Mouse (Mus musculus): ENCODE measurements around the gene Cenpp. TPM values are rescaled to one million over a fixed set of nuclear protein-coding genes. Genes with fewer than 3 reads are reported as not detected.

Gene Cenpp
- 3.8 and 3.9 TPM in 2 replicates for polyA plus RNA-seq (2015; fragmentation: Nextera tagmentation; extraction: Ambion mirVana)

DNA sequence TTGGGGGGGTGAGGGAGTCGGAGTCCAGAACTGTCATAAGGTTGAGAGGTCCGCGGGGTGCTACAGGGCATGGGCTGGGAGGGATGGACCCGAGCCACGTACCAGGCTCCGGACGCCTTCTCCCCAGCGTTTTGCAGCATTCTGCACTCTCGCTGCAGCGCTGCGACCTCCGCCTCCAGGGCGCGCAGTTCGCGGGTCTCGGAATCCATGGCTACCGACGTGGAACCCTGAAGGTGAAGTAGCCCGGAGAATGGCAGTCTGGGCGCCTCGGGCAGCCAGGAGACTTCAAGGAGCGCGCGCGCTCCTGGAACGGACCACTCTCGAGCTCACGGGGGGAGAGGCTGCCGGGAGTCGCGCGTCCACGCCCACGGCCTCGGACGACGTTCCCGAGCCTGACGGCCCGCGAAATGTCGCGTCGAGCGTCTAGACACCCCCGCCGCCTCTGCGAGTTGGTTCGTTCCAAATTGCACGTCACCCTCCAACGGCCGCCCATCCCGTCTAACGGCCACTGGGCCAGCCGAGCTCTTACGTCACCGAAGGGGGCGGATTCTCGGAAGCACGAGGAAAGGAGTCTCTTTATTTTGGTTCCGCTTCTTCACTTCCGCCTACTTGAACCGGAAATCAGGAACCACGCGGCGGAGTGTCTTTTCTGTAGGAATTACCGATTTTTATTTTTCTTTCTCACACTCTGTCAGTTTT is at the start of gene Cenpp, which contains the start of gene Nol8:
Gene Cenpp, minus strand, starts transcription at position 305 of the 699 bp plus-strand sequence.
Gene Nol8, plus strand, starts transcription at position 598 of the 699 bp plus-strand sequence.
- 2% methylated on average over 68 of the region's 68 CpGs for WGBS
- Histone ChIP-seq H3K4me1 (ENCODE audit: insufficient read depth, low read depth, low read length) (no peaks in the 10 kb centered on the region; the same call in 1 of the 2 replicates), H3K4me2 (replicated peaks; ENCODE audit: low read depth, low read length) (peak within 1 kb of the TSS; percentile 95), H3K4me3 (ENCODE audit: low read depth, low read length) (peak within 1 kb of the TSS; percentile 57), H3K9ac (replicated peaks; ENCODE audit: low read depth) (peak within 1 kb of the TSS; percentile 46), H3K36me3 (ENCODE audit: insufficient read depth, low read length) (no peaks in the 10 kb centered on the region), H3K27me3 (replicated peaks; ENCODE audit: insufficient read depth, low read length) (no peaks in the 10 kb centered on the region), H3K27ac (ENCODE audit: low read length) (peak within 1 kb of the TSS; percentile 61), H3K9me3 (ENCODE audit: low read length) (no peaks in the 10 kb centered on the region)
- peak; percentile 100 for ATAC-seq
- peak; percentile 32; the same call in 1 of the 2 replicates for TF ChIP-seq EP300 (IDR thresholded peaks at IDR 0.05)
- TF ChIP-seq CTCF (IDR thresholded peaks at IDR 0.05) = peak; percentile 21; the same call in 1 of the 2 replicates
- DNase-seq (ENCODE audit: low spot score) = peak; percentile 99

DNA sequence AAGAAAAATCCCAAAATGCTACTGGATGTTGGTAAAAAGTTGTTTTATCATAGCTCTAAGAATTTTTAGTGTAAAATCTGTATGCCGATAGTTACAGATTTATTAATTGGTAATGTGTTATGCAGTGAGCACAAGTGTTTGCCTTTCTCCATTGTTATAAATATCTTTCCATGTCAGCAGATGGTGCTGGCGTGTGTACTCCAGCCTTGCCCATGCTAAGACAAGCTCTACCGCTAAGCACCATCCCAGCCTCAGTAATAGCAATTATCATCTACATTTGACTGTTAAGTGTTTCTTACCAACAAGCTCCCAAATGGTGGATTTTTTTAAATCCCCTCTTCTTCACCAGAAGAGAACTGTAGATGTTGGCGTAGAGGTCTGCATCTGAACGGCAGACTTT is 38.5 kb upstream of the Cenpp start:
- ATAC-seq (no peak), DNase-seq (ENCODE audit: low spot score) (no peak)
- Histone ChIP-seq H3K9me3 (ENCODE audit: low read length) (no peaks in the 10 kb centered on the region), H3K27ac (ENCODE audit: low read length) (no peak overlapping the region), H3K4me2 (replicated peaks; ENCODE audit: low read depth, low read length) (no peak overlapping the region), H3K9ac (replicated peaks; ENCODE audit: low read depth) (no peak overlapping the region), H3K27me3 (replicated peaks; ENCODE audit: insufficient read depth, low read length) (no peaks in the 10 kb centered on the region), H3K36me3 (ENCODE audit: insufficient read depth, low read length) (peaks cover 31% of the 10 kb centered on the region), H3K4me3 (ENCODE audit: low read depth, low read length) (no peak overlapping the region), H3K4me1 (ENCODE audit: insufficient read depth, low read depth, low read length) (no peaks in the 10 kb centered on the region)
- WGBS = 97% methylated on average over 5 of the region's 5 CpGs
- TF ChIP-seq EP300 (IDR thresholded peaks at IDR 0.05) (no peak), CTCF (IDR thresholded peaks at IDR 0.05) (no peak)

DNA sequence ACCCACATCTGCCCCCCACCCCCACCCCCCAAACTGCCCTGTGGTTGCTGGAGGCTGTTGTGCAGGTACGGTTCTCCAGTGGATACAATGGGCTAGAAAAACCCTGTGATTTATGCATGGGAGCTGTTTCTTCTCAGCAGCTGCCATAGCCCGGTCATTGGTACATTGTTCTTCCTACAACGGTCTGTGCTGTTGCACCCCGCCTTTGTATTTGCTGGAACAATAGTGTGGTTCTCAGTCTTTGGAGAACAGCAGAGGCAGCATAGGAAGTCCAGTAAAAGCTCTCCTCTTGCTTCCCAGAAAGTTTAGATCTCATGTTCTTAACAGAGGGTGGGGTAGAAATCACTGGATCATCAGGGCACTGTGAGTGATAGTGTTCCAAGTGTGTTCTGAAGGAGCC is 31.7 kb upstream of the Cenpp start:
- no peak for TF ChIP-seq EP300 (IDR thresholded peaks at IDR 0.05)
- no peak for TF ChIP-seq CTCF (IDR thresholded peaks at IDR 0.05)
- DNase-seq (ENCODE audit: low spot score) = no peak
- WGBS = 85% methylated on average over 4 of the region's 4 CpGs
- no peaks in the 10 kb centered on the region for H3K9me3 ChIP-seq (ENCODE audit: low read length)
- no peaks in the 10 kb centered on the region for H3K27me3 ChIP-seq (replicated peaks; ENCODE audit: insufficient read depth, low read length)
- ATAC-seq = no peak
- H3K4me1 ChIP-seq (ENCODE audit: insufficient read depth, low read depth, low read length) = peaks cover 3% of the 10 kb centered on the region; the same call in 1 of the 2 replicates
- H3K4me3 ChIP-seq (ENCODE audit: low read depth, low read length) = no peak overlapping the region
- no peak overlapping the region for H3K27ac ChIP-seq (ENCODE audit: low read length)
- H3K36me3 ChIP-seq (ENCODE audit: insufficient read depth, low read length) = peaks cover 5% of the 10 kb centered on the region; the same call in 1 of the 2 replicates
- no peak overlapping the region for H3K4me2 ChIP-seq (replicated peaks; ENCODE audit: low read depth, low read length)
- no peak overlapping the region for H3K9ac ChIP-seq (replicated peaks; ENCODE audit: low read depth)

DNA sequence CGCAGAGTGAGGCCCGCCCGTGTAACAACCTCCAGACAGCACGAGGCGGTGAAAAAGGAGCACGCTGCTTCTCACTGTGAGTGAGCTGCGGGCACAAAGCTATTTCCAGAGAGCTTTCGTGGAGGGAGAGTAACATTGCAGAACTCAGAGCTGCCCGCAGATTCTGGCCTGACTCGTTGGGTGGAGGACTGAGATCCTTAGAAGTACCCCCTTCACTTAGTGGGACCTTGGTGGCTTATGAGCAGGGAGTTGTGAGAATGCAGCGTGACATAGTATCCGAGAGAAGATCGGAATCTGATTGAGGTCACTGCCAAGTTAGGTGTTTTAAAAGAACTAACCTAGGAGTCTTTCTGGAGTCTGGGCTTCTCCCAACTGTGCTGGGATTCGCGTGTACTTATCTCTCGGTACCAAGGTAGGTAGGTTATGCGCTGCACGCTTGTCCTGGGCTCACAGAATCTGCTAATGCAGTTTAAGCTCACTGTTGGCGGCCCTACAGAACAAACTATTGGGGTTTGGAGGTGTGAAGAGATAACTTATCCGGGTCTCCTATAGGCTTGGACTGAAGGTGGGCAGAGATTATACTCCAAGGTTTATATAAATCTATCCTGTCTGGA is 29.8 kb upstream of the Cenpp start:
- Histone ChIP-seq H3K27me3 (replicated peaks; ENCODE audit: insufficient read depth, low read length) (no peaks in the 10 kb centered on the region), H3K4me3 (ENCODE audit: low read depth, low read length) (peak overlapping the region; percentile 60), H3K36me3 (ENCODE audit: insufficient read depth, low read length) (0 out of 2 replicates have a peak, but pooled peaks cover 3% of the 10 kb centered on the region), H3K9me3 (ENCODE audit: low read length) (no peaks in the 10 kb centered on the region), H3K9ac (replicated peaks; ENCODE audit: low read depth) (peak overlapping the region; percentile 64), H3K27ac (ENCODE audit: low read length) (peak overlapping the region; percentile 51), H3K4me2 (replicated peaks; ENCODE audit: low read depth, low read length) (peak overlapping the region; percentile 72), H3K4me1 (ENCODE audit: insufficient read depth, low read depth, low read length) (peaks cover 3% of the 10 kb centered on the region; the same call in 1 of the 2 replicates)
- peak; percentile 2; the same call in 1 of the 2 replicates for ATAC-seq
- DNase-seq (ENCODE audit: low spot score) = no peak
- under 1% methylated on average over 20 of the region's 20 CpGs for WGBS
- no peak for TF ChIP-seq CTCF (IDR thresholded peaks at IDR 0.05)
- TF ChIP-seq EP300 (IDR thresholded peaks at IDR 0.05) = no peak

DNA sequence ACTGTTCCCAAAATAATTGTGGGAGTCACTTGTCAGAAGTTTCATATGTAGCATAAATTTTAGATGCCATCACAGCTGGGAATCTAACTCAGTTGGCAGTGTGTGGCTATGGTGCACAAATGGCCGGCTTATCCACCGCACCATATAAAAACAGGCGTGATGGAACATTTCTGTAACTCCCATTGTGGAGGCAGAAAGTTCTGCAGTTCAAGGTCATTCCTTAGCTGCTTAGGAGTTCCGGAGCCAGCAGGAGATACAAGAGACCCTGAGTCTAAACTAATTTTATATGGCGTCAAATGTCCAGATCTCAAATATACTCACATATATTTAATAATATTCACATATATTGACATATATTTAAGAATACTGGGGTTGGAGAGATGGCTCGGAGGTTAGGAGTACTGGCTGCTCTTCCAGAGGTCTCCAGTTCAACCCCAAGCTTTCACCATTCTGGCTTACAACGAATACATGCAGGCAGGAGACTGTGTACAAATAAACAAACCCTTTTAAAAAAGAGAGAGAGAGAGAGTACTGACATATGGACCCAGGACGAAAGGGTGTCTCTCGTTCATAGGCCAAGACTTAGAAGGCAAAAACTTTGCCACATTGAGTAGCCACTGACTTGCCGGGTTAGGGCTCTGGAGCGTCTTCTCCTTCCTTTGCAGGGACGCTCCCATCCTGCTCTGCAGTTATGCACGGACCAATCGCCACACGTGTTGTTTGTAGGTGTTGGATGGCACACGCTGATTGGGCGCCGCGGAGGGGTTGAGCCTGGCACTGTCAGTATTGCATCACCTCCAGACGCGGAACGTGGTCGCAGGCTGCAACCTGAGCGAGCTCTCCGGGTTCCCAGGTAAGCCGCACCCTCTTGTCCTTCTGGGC is 29.0 kb upstream of the Cenpp start, which contains the start of gene Iars:
Gene Iars, plus strand, starts transcription at position 750 of the 882 bp plus-strand sequence.
- 4% methylated on average over 26 of the region's 26 CpGs for WGBS
- no peaks in the 10 kb centered on the region for H3K9me3 ChIP-seq (ENCODE audit: low read length)

More for the DNA sequence above, 29.0 kb upstream of the Cenpp start, which contains the start of gene Iars:
- H3K27me3 ChIP-seq (replicated peaks; ENCODE audit: insufficient read depth, low read length) = no peaks in the 10 kb centered on the region
- H3K27ac ChIP-seq (ENCODE audit: low read length) = peak within 1 kb of the TSS; percentile 51
- peak within 1 kb of the TSS; percentile 72 for H3K4me2 ChIP-seq (replicated peaks; ENCODE audit: low read depth, low read length)
- H3K36me3 ChIP-seq (ENCODE audit: insufficient read depth, low read length) = 0 out of 2 replicates have a peak, but pooled peaks cover 5% of the 10 kb centered on the region
- peaks cover 3% of the 10 kb centered on the region; the same call in 1 of the 2 replicates for H3K4me1 ChIP-seq (ENCODE audit: insufficient read depth, low read depth, low read length)
- TF ChIP-seq CTCF (IDR thresholded peaks at IDR 0.05) (no peak), EP300 (IDR thresholded peaks at IDR 0.05) (0 out of 2 replicates have a peak, but pooled peaks have one; percentile 16)
- peak; percentile 98 for DNase-seq (ENCODE audit: low spot score)
- peak within 1 kb of the TSS; percentile 64 for H3K9ac ChIP-seq (replicated peaks; ENCODE audit: low read depth)
- H3K4me3 ChIP-seq (ENCODE audit: low read depth, low read length) = peak within 1 kb of the TSS; percentile 60
- ATAC-seq = peak; percentile 100

All from lung, postnatal 0 days (tissue).